Mouse (Mus musculus) right cerebral cortex, postnatal 36 days (tissue): ENCODE data around the gene Tmem179b.
"Not testable (repeated sequence)": the region's sequence is repeated elsewhere in the genome, so short reads cannot be mapped to it uniquely, and the experiment has no call there.

Experiments
- DNase-seq, 2 experiments: peaks; one replicate each; pipeline ENCODE4 v3.0.0; 2022; ENCODE audit warnings: low spot score in 2 of 2, mixed read lengths in 1 of 2

Gene Tmem179b

DNA sequence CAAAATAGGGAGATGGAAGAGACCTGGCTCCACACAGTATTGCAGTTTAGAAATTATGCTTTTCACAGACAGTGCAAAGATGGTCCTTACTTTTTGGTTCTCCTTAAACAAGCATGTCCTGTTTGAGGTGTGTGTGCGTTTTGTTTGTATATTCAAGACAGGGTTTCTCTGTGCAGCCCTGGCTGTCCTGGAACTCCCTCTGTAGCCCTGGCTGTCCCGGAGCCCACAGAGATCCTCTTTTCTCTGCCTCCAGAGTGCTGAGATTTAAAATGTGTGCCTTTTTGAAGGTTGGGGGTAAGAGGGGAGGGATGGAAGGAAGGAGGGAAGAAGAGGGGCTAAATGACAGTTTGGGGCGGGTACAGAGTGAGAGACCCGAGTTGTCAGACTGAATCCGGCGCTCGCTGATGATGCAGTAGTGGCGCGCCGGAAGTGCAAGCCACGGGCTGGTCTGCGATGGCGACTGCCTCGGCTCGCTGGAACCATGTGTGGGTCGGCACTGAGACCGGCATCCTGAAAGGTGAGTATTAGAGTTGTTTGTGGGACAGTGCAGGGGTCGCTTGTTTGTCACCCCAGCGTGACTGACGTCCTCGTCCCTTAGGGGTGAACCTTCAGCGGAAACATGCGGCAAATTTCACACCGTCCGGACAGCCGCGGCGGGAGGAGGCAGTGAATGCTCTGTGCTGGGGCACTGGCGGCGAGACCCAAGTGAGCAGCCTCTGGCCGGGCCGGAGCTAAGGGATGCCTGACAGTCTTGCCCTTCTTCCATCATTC is 38.7 kb downstream of the Tmem179b start, which contains the start of gene Wdr74:
TSS of gene Wdr74 (plus strand) at position 439 of the 771 bp plus-strand sequence.
- peak; percentile 92 for DNase-seq

DNA sequence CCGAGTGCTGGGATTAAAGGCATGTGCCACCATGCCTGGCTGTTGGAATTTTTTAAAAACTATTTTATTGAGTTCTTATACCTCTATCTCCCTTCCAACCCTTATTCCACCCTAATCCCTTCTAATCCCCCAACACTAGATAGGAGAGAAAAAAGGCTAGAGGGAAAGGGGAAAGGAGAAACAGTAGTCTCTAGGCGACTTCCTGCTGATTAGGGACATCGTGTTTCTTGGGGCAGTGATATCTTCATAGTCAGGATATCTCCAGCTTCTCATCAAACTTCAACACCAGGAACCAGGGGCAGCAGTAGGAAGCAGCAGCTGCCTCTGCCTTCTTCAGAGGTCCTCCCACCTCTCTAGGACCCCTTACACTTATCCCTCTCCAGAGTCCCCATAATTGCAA is 39.9 kb downstream of the Tmem179b start:
- DNase-seq: no peak

DNA sequence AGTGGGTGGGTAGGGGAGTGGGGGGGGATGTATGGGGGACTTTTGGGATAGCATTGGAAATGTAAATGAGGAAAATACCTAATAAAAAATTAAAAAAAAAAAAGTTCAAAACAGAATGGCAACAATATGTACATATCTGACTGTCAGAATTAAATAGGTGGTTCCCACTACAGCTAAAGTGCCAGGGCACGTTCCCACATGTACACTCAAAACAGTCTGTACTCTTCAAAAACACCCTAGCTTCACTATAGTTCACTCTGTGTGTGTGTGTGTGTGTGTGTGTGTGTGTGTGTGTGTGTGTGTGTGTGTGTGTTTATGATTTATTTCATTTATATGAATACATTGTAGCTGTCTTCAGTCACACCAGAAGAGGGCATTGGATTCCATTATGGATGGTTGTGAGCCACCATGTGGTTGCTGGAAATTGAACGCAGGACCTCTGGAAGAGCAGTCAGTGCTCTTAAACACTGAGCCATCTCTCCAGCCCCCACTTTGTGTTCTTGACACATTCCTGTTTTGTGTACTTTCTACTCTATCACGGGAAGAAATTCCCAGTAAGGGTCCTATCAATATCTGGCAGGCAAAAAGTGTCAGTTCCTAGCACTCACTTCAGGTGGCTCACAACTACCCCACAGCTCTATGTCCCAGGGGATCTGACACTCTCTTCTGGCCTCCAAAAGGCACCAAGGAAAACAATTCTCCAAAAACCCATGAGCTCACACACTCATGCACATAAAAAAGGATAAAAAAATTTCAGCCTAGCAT is 45.8 kb downstream of the Tmem179b start:
- not testable (repeated sequence) for DNase-seq

DNA sequence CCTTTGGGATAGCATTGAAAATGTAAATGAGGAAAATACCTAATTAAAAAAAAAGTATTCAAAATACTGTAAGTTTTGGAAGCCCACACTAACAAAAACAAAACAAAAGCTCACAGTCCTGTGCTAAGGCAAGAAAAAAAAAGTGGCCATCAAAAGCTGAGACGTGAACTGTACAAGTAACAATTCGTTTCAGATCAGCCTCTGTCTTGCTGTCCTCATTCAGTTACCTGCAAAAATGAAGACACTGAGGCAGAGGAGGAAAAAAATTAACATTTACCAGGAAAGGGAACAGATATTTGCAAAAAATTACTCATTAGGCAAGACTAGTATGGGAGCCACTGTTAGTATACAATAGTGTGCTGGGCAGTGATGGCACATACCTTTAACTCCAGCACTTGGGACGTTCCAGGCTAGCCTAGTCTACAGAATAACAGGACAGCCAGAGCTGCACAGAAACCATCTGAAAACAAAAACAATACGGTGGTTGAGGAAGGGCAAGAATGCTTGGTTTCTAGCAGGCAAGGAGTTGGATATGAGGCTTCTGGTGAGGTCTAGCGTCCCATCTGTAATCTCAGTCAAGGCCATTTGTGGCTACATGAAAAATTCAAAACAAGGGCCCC is 46.7 kb downstream of the Tmem179b start:
- DNase-seq: no peak

DNA sequence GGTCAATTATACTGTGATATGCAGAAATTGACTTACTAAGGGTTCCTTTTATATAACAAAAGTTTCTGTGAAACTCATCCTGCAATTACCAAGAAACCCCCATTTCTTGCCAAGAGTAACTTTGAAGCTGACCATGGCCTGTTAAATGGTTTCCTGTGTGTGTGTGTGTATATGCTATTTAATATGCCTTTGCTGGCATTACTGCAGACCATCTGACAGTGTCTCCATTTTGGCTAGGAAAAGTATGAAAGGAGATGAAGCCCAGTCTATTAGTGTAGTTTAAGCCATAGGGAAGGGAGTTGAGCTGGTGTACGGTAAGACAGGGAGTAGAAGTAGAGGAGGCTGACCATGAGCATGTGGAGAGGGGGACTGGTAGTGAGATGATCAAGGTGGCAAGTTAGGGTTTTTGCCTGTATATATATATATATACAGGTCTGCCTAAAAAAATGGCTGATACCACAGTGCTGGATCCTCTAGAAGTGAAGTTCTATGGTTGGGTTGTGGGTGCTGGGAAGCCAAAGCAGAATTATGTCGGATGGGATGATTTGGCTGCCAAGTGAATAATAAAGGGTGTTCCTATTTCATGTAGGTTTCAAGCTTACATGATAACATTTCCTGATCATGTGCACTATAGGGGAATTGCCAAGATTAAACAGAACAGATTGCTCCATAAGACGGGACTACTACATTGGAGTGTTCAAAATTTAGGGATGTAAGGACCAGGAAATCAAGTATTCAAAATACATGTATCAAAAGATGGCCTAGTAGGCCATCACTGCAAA is 47.5 kb downstream of the Tmem179b start:
- no peak for DNase-seq

DNA sequence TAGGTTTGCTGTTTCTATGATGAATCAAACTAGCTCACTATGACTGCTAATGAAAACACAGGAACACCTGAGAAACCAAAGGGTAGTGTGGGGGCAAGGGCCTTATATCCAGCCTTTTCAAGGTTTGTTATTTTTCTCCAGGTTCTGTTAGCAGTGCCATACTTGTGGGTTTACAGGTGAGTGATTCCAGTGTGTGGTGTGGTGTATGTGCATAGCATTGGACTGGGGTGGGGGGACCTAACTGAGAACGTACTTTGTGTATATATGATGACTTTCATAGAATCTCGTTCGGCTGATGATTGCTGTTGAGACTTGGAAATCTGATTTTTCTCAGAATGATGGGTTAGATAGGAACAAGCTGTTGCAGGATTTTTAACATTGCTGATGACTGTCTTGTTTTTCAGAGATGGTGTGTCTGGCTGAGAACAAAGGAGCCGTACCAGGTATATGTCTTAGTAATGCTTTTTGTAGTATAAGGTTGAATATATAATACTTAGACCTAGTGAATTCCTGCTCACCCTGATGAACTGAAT is 49.1 kb downstream of the Tmem179b start:
- no peak for DNase-seq

DNA sequence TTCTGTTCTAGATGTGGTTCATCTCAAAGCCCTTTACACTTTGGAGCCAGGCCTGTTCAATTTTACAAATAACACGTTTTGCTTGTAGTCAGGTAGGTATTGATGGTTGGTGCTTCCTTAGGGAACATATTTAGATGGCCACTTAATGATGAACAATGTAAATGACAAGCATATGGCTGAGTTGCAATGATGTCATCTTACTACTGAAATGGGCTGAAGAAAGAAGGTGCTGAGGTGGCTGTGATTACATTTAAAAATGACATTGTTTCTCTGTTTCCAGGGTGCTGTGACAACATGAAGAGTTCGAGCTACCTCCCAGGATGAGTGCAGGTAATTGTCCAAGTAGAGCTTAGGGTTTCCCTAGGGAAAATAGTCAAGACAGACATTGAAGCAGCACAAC is 49.9 kb downstream of the Tmem179b start:
- no peak for DNase-seq

DNA sequence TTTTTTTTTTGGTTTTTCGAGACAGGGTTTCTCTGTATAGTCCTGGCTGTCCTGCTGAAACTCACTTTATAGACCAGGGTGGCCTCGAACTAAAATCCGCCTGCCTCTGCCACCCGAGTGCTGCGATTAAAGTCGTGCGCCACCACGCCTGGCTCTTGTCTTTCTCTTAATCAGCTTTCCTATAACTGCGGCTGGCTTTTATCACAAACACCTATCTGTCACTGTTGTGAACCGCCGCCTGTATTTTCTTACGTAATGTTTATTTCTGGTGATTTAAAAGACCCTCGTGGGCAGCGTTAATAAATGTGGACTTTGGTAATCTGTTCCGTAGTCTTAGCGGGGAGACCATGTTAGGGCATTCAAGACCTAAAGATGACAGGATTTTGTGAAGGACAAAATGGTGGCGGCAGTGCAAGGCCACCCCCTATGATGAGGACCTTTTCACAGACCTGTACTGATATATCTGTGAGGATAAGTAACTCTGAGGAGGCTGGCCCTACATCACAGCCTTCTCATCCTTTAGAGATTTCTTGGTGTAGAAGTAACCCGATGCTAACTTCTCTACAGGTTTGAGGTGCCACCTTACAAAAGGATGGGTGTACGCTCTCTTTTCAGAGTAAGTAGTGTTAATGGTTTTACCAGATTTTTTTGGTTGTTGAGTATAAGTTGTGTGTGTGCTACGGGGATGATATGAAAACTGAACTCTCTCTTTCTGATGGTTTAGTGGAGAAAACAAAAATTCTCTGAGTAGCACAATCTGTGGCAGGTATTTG is 50.5 kb downstream of the Tmem179b start:
- DNase-seq: no peak

DNA sequence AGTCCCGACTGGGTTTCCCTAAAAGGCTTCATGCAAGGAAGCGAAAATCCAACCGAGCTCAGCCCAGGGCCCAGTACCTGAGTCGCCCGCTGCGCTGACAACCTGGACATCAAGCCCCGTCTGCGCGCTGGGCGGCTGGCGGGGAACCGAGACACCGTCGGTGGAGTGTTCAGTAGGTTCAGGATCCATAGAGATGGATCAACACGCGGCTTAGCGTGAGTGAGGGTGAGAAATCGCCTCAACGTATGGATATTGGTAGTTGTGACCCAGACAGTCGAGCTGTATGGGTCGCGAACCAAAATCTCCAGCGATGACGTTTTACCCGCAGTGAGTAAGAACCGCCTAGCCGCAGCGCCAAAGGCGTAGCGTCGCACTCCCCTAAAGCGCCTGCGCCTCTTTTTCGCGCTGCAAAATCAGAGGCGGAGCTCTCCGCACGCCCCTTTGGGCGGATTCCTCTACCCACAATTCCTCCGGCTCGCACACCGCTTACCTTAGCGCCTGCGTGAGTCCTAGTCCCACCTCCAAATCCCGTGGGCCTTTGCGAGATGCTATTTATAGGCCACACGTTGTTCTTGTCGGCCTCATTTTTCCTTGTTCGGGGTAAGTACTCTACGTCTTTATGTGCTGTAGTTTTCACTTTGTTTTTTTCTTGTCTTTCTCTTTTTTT is 51.2 kb downstream of the Tmem179b start, which contains the start of gene Slc3a2:
TSS of gene Slc3a2 (minus strand) at position 463 of the 667 bp plus-strand sequence.
- peak; percentile 97 to 98 for DNase-seq

DNA sequence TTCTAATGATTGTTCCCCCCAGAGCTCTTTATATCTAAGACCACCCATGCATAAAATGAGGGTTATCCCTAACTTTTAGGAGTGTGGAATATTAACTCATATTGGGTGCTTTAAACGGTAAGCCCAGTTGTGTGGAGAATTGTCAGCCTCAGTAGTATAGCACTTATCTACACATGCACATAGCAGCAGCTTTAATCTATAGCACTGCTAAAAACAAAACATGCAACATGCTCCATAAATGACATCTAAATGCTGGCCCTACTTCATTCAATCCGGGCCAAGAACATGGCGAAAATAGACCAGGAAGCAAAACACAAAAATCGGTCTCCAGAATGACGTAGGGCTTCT is 51.7 kb downstream of the Tmem179b start:
- DNase-seq: no peak
